Mouse (Mus musculus) cerebellum, adult 2 months (tissue): ENCODE results near the gene 1700102P08Rik. TPM values are rescaled to one million over a fixed set of nuclear protein-coding genes. Genes with fewer than 3 reads are reported as not detected.

Source experiments
- DNase-seq, 2 experiments: peaks; one replicate each; pipeline ENCODE4 v3.0.0; 2021
- H3K27ac ChIP-seq: fragments of 200-500 bp; 2 replicates; pipeline ENCODE4 v1.5.1; 2012; ENCODE audit warnings: low read length, control low read depth, inconsistent platforms; ENCODE audit not compliant: insufficient read depth
- H3K27me3 ChIP-seq: fragments of 200-500 bp; 2 replicates; pipeline ENCODE4 v1.6.1; 2012; ENCODE audit warnings: inconsistent platforms, mild to moderate bottlenecking, low read length, moderate library complexity; ENCODE audit not compliant: control insufficient read depth, insufficient read depth
- H3K4me1 ChIP-seq: fragments of 200-500 bp; 2 replicates; pipeline ENCODE4 v1.6.1; 2011; ENCODE audit warnings: low read length; ENCODE audit not compliant: control insufficient read depth, insufficient read depth
- H3K4me3 ChIP-seq: fragments of 200-500 bp; replicated peaks from 2 replicates; pipeline ENCODE3; 2011; ENCODE audit warnings: mild to moderate bottlenecking, low read depth, low read length, control low read depth; ENCODE audit not compliant: insufficient read depth
- CTCF ChIP-seq: fragments of 200-500 bp; IDR thresholded peaks from 2 replicates; pipeline ENCODE4 v1.5.1; 2011; ENCODE audit warnings: low read depth, mild to moderate bottlenecking, control low read depth, low read length, moderate library complexity, borderline replicate concordance; ENCODE audit not compliant: insufficient read depth
- POLR2A ChIP-seq: fragments of 200-500 bp; IDR thresholded peaks from 2 replicates; pipeline ENCODE4 v1.6.1; 2011; ENCODE audit warnings: low read length, control low read depth, borderline replicate concordance; ENCODE audit not compliant: insufficient read depth
- WGBS: fragments of 180-500 bp; shearing (Covaris S2); methylation state at CpG from one replicate; pipeline ENCODE4 v1.1.7; 2018; 5-methylcytosine and 5-hydroxymethylcytosine counted together
- polyA plus RNA-seq: library from polyadenylated mRNA; depleted of rRNA; stranded (reverse); fragments of >200 nt; gene quantifications from 2 replicates; pipeline ENCODE4 v1.2.3, GENCODE M21; 2012

1700102P08Rik gene
- polyA plus RNA-seq, 1 experiment, result 1.7 TPM

GRCm38 (mm10) chr9:108394191-108394590, 1.6 kb downstream of the 1700102P08Rik start:
- H3K27ac ChIP-seq, result no peak overlapping the region
- H3K4me1 ChIP-seq, result peaks cover 3% of the 10 kb centered on the region; the same call in 1 of the 2 replicates
- no peaks in the 10 kb centered on the region for H3K27me3 ChIP-seq
- DNase-seq, result no peak
- TF ChIP-seq POLR2A (no peak), CTCF (no peak)
- WGBS, result 95% methylated on average over 6 of the region's 6 CpGs
- no peak overlapping the region for H3K4me3 ChIP-seq

GRCm38 (mm10) chr9:108395427-108395826, 2.8 kb downstream of the 1700102P08Rik start:
- no peak for DNase-seq
- H3K27ac ChIP-seq, result no peak overlapping the region
- no peak overlapping the region for H3K4me3 ChIP-seq
- WGBS, result 88% methylated on average over 1 of the region's 1 CpGs
- no peaks in the 10 kb centered on the region for H3K27me3 ChIP-seq
- peaks cover 3% of the 10 kb centered on the region; the same call in 1 of the 2 replicates for H3K4me1 ChIP-seq
- no peak for TF ChIP-seq POLR2A
- no peak for TF ChIP-seq CTCF

- no peak overlapping the region for H3K4me3 ChIP-seq
- WGBS, result 67% methylated on average over 3 of the region's 3 CpGs
- peaks cover 9% of the 10 kb centered on the region; the same call in 1 of the 2 replicates for H3K4me1 ChIP-seq
- H3K27me3 ChIP-seq, result no peaks in the 10 kb centered on the region
- peak; percentile 44 to 51 for DNase-seq
- no peak for TF ChIP-seq CTCF
- TF ChIP-seq POLR2A, result no peak
- H3K27ac ChIP-seq, result no peak overlapping the region
Measured at GRCm38 (mm10) chr9:108398324-108398723, 5.7 kb downstream of the 1700102P08Rik start.

- no peaks in the 10 kb centered on the region for H3K27me3 ChIP-seq
- TF ChIP-seq CTCF (no peak), POLR2A (no peak)
- WGBS, result 14% methylated on average over 7 of the region's 7 CpGs
- H3K4me1 ChIP-seq, result peaks cover 9% of the 10 kb centered on the region; the same call in 1 of the 2 replicates
- H3K27ac ChIP-seq, result no peak overlapping the region
- no peak overlapping the region for H3K4me3 ChIP-seq
- peak; percentile 38 to 63 for DNase-seq
Measured at GRCm38 (mm10) chr9:108401186-108401960, 8.8 kb downstream of the 1700102P08Rik start.

- WGBS, result 82% methylated on average over 4 of the region's 4 CpGs
- H3K4me1 ChIP-seq, result peaks cover 8% of the 10 kb centered on the region; the same call in 1 of the 2 replicates
- DNase-seq, result no peak
- H3K4me3 ChIP-seq, result no peak overlapping the region
- TF ChIP-seq CTCF (no peak), POLR2A (no peak)
- H3K27me3 ChIP-seq, result no peaks in the 10 kb centered on the region
- no peak overlapping the region for H3K27ac ChIP-seq
Measured at GRCm38 (mm10) chr9:108403081-108403480, 10.5 kb downstream of the 1700102P08Rik start.

GRCm38 (mm10) chr9:108404451-108404850, 11.8 kb downstream of the 1700102P08Rik start:
- WGBS, result 82% methylated on average over 8 of the region's 8 CpGs
- Histone ChIP-seq H3K4me1 (peaks cover 7% of the 10 kb centered on the region; the same call in 1 of the 2 replicates), H3K27ac (no peak overlapping the region), H3K27me3 (no peaks in the 10 kb centered on the region), H3K4me3 (no peak overlapping the region)
- DNase-seq, result no peak
- TF ChIP-seq POLR2A, result no peak
- TF ChIP-seq CTCF, result no peak

- no peaks in the 10 kb centered on the region for H3K27me3 ChIP-seq
- DNase-seq, result no peak
- WGBS, result 92% methylated on average over 4 of the region's 4 CpGs
- no peak for TF ChIP-seq POLR2A
- no peak for TF ChIP-seq CTCF
- H3K4me3 ChIP-seq, result no peak overlapping the region
- no peaks in the 10 kb centered on the region for H3K4me1 ChIP-seq
- no peak overlapping the region for H3K27ac ChIP-seq
Measured at GRCm38 (mm10) chr9:108409535-108409934, 16.9 kb downstream of the 1700102P08Rik start.

GRCm38 (mm10) chr9:108411381-108411942, 18.9 kb downstream of the 1700102P08Rik start:
- DNase-seq, result no peak
- Histone ChIP-seq H3K4me3 (no peak overlapping the region), H3K4me1 (no peaks in the 10 kb centered on the region), H3K27me3 (no peaks in the 10 kb centered on the region), H3K27ac (no peak overlapping the region)
- TF ChIP-seq POLR2A (no peak), CTCF (no peak)
- WGBS, result 68% methylated on average over 9 of the region's 9 CpGs
